Mouse (Mus musculus) fibroblast of lung, adult 2 months (primary cell): ENCODE results near the gene Mvb12b.

Experiments used
- DNase-seq: peaks from one replicate; pipeline ENCODE4 v3.0.0-alpha.2; 2011; ENCODE audit warnings: low read depth

Mvb12b gene

DNA sequence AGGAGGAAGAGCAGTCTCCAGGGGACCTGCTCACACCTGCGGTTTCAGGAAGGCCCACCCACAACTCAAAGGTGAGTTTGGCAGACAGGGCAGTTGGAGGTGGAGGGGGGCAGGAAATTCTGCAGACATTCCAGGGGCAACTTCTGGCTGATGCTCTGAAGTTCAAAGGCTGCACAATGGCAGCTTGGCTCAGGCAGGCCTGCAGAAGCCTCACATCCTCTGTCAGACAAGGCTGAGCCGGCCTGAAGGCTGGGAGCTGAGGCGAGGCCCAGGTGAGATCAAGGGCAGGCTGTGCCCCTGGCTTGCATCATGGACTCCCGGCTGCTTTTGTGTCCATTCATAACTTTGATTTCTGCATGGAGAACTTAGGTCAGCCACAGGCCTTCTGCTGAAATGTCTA is 41.1 kb downstream of the Mvb12b start:
- DNase-seq: no peak

DNA sequence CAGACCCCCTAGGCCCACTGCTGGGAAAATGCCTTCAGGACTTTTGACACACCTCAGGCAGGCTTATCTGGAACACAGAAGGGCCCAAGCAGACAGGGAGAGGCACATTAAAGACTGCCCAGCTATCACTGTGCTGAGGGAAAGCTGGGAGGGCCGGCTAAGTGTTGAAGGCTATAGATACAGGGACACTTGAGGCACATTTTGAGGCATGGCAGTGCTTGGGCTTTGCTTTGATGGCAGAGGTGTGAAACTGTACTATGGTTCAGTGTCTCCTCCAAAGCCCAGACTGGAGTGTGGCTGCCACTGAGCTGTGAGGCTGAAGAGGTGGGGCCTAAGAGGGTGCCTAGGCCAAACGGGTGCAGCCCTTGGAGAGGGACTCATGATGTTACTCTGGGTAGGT is 44.1 kb downstream of the Mvb12b start:
- DNase-seq: no peak

DNA sequence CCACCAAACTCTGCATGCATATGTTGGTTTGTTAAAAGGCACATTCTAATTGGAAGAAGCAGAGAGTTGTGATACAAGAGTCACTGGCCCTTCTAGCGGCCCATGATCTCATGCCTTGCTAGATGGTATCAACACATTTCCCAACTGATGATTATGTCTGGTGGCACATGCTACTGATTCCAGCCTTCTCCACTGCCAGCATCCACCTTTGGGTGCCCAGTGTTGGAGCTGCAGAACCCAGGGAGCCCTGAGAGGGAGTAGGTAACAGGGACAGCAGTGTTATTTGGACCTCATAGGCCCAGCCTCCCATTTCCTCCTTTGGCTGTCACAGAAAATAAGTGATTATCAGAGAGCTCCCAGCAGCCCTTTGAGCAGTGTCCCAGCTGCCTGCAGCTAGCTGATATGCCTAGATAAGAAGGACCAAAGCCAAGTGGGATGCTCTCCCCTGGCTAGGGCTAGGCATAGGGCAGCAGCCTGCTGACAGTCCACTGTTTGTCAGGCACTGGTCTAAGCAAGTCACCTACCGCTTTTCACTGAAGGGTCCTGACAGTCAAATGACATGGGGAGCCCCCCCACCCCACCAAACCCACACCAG is 44.7 kb downstream of the Mvb12b start:
- DNase-seq: no peak

DNA sequence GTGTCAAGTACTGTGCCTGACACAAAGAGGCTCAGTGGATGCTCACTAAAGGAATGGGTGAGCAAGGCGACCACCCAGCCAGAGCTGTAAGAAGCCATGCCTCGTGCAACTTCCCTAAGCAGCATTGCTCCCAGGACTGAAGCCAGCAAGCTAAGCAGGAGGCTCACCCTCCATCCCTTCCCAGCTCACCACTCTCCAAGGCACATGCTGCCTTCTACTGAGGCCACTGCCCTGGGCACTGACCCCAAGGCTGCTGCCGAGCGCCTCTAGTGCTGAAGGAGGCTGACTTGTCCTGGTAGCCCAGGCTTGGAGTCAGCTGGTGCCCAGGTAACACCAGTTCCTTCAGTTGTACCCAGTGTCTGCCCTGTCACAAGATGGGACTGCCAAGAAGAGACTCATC is 45.8 kb downstream of the Mvb12b start:
- no peak for DNase-seq

DNA sequence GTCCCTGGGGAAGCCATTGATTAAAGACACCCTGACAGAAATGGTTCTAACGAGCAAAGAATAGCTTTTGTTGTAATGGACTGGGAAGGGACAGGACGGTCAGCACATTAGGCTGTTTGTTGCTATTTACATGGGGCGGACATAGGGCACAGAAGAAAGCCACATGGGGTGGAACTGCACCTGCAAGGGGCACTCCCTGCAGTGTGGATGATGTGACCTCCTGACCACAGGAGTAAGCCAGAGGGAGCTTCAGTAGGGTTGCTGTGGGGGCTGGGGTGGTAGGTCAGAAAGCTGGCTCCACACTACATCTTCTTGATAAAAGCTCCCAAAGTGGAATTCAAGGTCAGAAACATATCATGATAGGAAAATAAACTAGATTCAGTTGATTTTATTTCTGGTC is 47.3 kb downstream of the Mvb12b start:
- no peak for DNase-seq

DNA sequence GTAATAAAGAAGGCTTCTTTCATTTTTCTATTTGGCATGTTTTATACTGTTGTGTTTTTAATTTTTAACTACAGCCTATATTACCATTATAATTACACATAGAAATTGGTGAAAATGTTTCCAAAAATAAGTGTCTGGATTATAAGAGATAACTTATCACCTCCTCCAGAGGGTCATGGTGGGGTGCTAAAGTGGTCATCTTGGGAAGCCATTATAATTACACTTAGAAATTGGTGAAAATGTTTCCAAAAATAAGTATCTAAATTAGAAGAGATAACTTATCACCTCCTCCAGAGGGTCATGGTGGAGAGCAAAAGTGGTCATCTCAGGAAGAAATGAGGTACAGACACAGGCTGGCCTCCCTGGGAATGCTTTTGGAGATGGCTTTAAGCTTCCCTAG is 48.5 kb downstream of the Mvb12b start:
- DNase-seq: no peak

DNA sequence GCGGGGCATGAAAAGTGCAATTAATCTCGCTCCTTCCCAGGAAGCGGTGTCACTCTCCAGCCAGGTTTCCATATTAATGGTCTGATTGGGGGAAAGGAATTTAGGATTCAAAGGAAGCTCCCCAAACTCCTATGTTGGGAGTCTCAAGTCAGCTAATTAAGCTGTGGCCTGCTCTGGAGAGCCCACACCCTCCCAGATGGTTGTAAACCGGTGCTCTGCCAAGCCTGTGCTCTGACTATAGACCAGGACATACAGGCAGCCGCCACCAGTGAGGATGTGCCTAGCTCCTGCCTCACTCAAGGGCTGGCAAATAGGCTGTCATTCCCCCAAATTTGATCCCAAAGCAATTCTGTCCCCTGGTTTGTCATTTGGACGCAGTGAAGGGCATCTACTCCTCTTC is 50.4 kb downstream of the Mvb12b start:
- DNase-seq: no peak

DNA sequence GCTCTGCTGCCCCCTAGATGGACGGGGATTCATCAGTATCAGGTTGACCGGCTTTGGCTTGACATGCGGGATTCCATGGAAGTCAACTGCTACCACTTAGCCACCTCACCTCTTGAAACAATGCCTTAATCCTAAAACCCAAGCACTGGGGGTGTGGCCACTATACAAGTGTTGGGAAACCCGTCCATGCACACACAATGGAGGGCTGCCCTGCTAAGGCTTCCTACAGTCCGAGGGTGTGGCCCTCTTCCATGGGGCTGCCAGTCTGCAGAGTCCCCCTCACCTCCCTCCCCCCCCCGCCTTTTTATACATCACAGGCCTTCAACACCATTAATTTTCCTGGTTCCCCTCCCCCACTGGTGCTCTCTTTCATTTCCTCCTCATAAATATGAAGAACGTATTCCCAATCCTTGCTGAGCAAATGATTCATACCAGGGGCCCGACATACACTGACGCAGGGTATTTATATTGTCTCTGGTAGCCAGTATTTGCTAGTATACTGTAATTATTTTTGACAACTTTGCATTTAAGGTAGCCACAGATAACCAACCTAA is 51.0 kb downstream of the Mvb12b start:
- DNase-seq: no peak

DNA sequence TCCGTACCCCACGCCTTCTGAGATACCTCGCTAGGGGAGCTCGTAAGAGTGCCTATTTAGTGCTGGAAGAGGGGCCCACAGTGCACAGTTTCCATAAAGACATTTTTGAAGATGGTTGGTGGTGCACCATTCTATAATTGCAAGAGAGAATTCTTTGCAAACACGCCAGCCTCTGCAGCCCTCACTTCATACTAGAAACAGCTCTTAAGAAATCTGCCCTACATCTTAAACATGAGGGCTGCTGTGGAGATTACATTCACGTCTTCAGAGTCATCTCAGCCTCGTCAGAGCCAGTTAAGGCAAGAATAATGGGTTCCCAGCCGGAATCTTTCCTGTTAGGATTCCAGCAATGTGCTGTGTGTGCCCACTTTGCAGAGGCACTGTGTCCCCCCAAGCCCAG is 52.7 kb downstream of the Mvb12b start:
- DNase-seq: no peak

DNA sequence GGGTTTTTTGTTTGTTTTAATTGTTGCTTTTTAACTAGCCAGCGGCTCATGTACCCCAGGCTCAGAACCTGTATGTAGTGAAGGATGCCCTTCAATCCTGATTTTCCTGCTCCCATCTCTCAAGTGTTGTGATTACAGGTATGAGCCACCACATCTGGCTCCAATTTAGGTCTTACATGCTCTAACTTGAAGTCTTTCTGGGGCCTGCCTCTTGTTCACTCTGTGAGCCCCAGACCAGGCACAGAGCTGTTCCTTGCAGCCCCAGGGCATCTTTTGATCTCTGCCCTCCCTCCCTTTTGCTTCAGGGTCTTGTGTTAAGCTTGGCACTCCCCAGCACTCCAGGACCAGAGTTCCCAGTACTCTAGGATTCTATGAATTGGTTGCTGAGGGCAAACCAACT is 53.8 kb downstream of the Mvb12b start:
- no peak for DNase-seq

DNA sequence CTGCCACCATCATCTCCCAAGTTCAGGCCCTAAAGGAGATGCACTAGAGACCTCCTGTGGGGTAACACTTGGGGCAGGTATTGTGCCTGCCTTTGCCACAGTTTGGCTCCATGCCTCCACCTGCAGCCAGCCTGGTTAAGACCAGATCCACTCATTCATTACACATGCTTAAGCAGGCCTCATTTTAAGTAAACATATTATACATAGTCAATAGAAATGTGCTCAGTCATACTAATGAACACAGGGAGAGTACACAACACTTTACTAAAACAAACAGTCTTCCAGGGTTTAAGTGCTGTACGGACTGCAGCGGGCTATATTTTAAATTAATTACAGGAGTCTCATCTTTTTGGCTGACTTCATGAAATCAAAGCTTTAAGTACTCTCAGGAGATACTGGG is 57.9 kb downstream of the Mvb12b start:
- DNase-seq: no peak

DNA sequence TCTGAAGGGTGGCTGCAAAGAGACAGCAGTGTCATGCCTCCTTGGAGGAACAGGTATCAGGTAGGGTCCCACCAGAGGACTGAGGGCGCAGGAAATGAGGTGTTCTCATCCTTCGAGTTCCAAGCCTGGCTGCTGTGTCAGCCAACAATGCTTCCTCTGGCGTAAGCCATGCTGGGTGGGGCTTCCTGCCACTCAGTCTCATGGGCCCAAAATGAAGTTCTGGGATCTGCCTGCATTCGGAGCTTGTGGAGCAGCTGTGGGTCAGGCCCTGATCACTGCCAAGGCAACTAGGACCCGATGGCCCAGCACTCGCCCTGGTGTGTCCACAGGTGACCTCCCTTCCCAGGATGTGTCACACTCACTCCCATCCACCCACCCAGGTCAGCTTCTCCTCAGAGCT is 61.0 kb downstream of the Mvb12b start:
- no peak for DNase-seq

DNA sequence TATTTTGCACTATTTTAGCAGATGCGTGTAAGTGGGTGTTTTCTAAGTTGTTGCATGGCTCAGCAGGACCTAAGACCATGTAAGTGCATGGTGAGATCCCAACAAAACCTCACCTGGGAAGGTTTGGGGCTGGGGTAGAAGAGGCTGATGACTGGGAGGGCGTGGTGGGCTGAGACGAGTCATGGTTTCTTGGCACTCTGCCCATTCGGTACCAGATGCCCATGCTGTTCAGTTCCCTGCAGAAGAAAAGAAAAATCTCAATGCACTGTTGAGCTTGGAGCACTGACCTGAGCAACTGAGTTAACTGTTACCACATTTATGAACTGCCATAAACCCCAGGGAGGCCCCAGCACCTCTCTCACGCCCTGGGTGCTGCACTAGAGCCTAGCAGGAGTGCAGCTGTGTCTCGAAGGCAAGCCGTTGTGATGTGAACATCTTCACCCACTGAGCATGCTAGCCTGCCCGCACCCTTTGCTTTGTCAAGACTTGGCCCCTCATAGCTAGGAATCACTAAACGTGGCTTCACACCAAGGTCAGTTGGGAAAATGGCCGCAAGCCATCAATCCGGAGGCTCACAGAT is 62.7 kb downstream of the Mvb12b start:
- no peak for DNase-seq

DNA sequence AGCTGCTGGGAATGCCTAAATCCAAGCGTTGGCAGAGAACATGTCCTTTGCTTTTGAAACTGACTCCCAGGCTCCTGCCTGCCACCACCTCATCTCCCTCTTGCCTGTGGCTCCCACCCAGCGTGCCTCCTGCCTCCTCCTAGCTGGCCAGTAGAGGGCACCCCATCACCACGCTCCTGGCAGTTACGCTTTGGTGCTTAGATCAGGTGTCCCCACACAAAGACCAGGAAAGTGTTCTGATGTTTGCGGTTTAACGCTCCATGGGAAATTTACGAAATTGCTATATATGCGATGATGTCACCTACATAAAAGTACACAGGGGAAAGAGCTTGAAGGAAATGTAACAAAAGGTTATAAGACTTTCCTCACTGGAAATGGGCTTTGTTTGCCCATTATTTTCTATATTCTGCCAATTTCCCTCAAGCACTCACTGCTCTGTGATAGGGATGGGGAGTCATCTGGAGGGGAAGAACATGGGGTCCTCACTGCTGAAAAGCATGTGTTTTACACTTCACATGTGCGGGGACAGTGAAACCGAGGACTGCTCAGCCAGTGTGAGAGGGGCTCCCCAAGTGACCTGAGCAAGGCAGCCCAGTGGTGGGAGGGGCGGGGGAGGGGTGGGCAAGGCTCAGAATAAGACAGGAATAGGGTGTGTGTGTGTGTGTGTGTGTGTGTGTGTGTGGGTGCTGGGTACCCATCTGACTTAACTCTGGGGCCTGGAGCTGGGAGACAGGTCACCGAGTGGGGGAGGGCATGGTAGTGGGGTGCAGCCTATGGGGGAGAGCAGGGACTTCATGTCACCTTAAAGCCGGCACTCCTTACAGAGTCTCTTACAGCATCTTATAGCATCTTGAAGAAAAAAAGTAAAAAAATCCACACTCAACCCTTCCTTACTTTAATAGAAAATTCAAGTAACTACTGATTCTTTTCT is 65.8 kb downstream of the Mvb12b start:
- DNase-seq: no peak

DNA sequence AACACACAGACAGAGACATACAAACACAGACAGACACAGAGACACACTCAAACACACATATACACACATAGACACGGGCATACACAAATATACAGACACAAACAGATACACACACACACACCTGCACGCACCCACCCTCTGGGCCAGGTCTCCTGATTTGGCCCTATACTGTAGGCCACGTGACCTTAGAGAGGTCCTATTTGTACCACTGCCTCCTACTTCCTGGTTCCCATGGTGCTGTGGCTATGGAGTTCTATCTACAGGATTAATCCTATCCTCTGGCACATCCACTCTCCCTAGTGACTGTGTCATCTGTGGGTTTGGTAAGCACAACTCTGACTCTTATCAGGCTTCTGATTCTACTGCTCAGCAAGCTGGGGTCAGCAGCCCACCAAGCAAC is 67.3 kb downstream of the Mvb12b start:
- no peak for DNase-seq

DNA sequence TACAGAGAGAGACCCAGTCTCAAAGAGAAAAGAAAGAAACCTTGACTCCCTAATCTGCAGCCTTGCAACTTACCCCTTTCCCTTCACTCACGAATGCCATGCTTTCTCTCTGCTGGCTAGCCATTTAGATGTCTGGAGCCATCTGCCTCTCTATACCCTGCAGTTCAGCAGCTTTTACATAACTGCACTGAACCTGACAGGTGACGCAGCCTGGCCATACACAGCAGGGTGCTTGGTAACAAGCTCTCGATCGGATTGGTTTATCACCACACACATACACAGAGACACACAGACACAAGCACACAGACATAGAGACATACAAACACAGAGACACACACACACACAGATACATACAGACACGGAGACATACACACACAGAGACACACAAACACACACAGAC is 67.7 kb downstream of the Mvb12b start:
- DNase-seq: no peak

DNA sequence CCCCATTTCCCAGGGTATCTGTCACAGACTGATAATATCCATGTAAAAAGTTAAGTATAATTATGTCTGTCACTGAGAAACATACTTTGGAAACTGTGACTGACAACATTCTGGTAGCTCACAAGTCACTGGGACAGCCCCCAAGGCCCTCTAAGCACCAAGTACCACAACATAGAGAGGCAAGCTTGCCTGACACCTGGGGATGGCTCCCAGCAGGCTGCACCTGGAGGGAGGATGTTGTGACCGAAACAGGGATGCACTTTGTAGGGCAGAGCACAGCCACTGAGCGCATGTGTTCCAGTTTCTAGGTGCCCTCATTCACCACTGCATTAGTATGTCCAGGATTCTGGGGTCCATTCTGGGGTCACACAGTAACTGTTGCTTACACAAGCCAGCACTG is 69.4 kb downstream of the Mvb12b start:
- DNase-seq: no peak

DNA sequence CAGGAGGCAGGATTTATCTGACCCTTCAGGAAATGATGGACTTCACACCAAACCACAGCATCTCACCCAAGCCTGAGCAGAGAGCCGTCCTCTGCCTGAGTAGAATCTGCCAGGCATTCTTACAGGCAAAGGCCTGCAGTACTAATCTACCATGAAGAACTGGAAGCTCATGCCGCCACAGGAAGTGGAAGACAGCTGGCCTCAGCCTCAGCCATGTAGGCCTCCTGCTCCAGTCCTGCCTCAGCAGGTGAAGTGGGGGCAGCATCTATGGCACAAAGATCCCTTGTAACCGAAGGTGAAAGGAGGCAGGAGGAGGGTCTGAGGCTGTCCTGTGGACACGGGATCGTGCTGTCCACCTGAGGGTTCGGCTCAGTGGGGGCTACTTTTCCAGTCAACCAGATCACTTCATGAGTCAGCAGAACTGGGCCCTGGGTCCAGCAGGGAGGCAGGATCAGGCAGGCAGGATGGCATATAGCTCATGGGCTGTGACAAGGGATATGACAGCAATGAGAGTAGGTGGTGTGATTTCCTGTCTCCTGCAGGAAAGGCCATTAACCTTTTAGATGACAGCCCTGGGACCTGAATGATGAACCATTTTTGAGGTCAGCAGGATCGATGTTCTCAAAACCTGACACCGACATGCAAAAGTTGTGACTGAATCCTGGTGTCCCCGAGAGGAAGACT is 69.9 kb downstream of the Mvb12b start:
- no peak for DNase-seq

DNA sequence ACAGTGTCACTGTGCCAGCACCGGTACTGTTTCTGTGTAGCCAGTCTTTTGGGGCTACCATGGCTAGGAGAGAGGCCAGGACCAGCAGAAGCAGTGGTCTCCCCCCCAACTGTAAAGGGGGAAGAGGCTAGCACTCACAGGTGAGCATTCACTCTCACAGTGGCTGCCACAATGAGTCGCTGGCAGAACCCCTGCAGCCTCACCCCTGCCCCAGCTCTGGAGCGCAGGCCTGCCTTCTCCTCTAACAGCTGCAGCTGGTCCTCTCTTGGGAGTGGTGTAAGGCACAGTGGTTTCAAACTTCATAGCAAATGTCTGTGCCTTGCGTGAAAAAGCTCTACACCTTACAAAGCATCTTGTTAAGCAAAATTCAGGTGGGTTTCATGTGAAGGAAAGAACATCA is 70.7 kb downstream of the Mvb12b start:
- DNase-seq: no peak

DNA sequence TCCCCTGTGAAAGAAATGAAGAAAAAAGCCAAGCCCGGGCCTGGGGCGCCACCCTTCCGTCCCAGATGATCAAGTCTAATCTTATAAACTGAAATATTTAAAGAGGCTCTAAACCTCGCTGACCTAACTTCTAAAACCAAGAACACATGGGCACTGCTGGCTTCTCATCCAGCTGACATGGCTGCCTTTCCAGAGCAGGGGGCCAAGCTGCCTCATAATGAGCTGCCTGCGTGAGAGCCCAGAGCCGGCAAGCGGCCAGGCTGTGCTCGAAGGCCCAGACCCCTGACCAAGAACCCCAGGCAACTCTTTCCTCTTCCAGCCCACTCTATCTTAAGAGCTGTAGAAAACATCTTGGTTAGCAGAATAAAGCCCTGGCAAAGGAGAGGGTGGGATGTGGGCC is 73.2 kb downstream of the Mvb12b start:
- DNase-seq: no peak

DNA sequence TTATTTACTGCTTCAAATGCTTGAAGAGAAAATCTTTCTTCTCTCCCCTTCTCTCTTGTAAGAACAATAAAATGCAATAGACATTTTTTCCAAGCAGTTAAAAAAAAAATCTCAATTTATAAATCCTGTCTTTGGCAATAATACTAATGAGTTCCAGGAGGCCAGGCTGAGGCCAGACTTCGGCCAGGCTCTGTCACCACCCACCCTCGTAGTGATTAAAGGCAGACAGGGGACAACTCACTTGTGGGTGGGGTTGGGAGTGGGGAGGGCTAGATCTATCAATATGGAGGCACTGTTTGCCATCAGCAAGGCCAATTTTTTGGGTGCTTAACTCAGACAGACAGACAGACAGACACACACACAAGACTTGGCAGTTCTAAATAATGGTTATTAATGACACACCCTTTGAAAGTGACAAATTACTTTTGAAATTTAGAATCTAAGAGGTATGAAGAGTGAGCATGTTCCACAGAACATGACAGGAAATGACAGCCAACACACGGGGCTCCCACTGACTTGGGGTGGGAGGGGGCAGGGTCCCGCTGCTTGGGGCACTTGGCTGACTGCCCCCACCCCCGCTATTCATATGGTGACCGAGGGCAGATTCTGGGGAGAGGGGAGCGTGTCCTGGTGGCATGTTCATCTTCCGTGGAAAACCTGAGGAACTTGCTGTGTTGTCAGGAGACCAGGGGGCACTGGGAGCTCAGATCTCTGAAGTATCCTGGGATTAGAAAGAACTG is 74.1 kb downstream of the Mvb12b start:
- DNase-seq: no peak

DNA sequence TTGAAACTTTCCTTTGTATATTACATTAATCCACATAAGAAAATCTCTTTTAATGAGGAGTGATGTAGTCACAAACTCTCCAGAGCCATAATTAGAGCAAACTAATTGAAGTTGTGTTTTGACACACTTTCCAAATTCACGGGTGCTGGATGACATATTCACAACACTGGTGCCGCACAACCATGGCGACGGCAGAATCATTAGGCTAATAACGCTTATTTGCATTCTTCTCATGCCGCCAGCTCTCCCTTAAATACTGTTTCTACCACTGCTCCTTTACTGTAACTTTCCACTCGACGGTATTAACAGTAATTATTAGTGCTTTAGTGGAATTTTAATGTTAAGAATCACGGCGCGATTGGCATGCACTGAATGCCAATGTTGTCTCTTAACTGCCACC is 74.8 kb downstream of the Mvb12b start:
- no peak for DNase-seq
